Mouse (Mus musculus): ENCODE measurements at regions not wholly inside any gene's neighbourhood (a gene's known extent, or its start where the extent isn't known, plus 50 kb on each side); places are given as distances from the start of the nearest gene placed in this dataset.

- TF ChIP-seq EP300 (IDR thresholded peaks at IDR 0.05; ENCODE audit: low read depth) = no peak
- no peak for TF ChIP-seq CTCF (IDR thresholded peaks at IDR 0.05; ENCODE audit: low read depth)
Measured at GRCm38 (mm10) chr12:15998331-15998730, 181.6 kb upstream of the Trib2 start.
